Mouse (Mus musculus): ENCODE results near the gene Srp72.

DNA sequence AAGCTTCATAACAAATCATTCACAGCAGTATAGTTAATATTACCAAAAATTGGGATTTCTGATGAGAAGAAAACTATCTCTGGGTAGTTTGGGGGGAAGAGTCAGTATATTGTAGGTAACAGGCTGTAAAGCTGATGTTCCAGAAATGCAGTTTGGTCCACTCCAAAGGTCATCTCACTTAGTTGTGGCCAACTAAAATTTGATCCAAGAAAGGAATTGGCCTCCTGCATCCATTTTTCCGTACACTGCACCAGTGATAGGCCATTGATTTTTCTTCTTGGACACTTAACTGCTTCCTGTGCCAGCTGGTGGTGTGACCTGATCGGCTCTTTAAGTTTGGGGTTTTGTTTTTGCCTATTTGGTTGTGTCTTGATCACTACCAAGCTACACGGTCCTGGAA, 20.7 kb upstream of the Srp72 start:
- TF ChIP-seq CTCF (IDR thresholded peaks at IDR 0.05) (no peak), EP300 (IDR thresholded peaks at IDR 0.05) (no peak)
